Mouse (Mus musculus) liver, embryonic 15.5 days (tissue): ENCODE data around the gene Agtrap. TPM values are rescaled to one million over a fixed set of nuclear protein-coding genes. Genes with fewer than 3 reads are reported as not detected.
A peak's percentile ranks its signal among the peaks of the same experiment; 100 is the strongest.

ENCODE experiments used
- ATAC-seq: fragments of 200-750 bp; cut with Nextera tagmentation; 2 replicates; pipeline ENCODE4 v1.8.0; 2017; ENCODE audit warnings: moderate number of reproducible peaks, mild to moderate bottlenecking, moderate library complexity; ENCODE audit not compliant: insufficient read depth
- H3K27ac ChIP-seq: fragments of 300-500 bp; sonication (generic); replicated peaks from 2 replicates; pipeline ENCODE4 v1.5.1; 2015; ENCODE audit warnings: mild to moderate bottlenecking, inconsistent platforms
- H3K27me3 ChIP-seq: fragments of 300-500 bp; sonication (generic); 2 replicates; pipeline ENCODE4 v1.6.1; 2015; ENCODE audit warnings: mild to moderate bottlenecking, inconsistent platforms
- H3K36me3 ChIP-seq: fragments of 300-500 bp; sonication (generic); replicated peaks from 2 replicates; pipeline ENCODE4 v1.6.1; 2015; ENCODE audit warnings: moderate library complexity, mild to moderate bottlenecking, inconsistent platforms
- H3K4me1 ChIP-seq: fragments of 300-500 bp; sonication (generic); replicated peaks from 2 replicates; pipeline ENCODE4 v1.6.1; 2015; ENCODE audit warnings: inconsistent platforms
- H3K4me2 ChIP-seq: fragments of 300-500 bp; sonication (generic); 2 replicates; pipeline ENCODE4 v1.6.1; 2015; ENCODE audit warnings: moderate library complexity, mild to moderate bottlenecking, inconsistent platforms
- H3K4me3 ChIP-seq: fragments of 300-500 bp; sonication (generic); replicated peaks from 2 replicates; pipeline ENCODE4 v1.5.1; 2015; ENCODE audit warnings: mild to moderate bottlenecking, inconsistent platforms
- H3K9ac ChIP-seq: fragments of 300-500 bp; sonication (generic); 2 replicates; pipeline ENCODE4 v1.6.1; 2015; ENCODE audit warnings: moderate library complexity, mild to moderate bottlenecking, inconsistent platforms
- H3K9me3 ChIP-seq: fragments of 300-500 bp; sonication (generic); replicated peaks from 2 replicates; pipeline ENCODE4 v1.6.1; 2016; ENCODE audit warnings: inconsistent platforms
- WGBS: fragments of 180-500 bp; shearing (Covaris S2); methylation state at CpG from one replicate; pipeline ENCODE4 v1.1.7; 2015; ENCODE audit warnings: mixed read lengths; ENCODE audit not compliant: insufficient replicate concordance; 5-methylcytosine and 5-hydroxymethylcytosine counted together
- polyA plus RNA-seq: library from polyadenylated mRNA; unstranded; fragments of >200 nt; fragmentation: Nextera tagmentation; extraction: Ambion mirVana; gene quantifications from 2 replicates; pipeline ENCODE4 v1.2.1, GENCODE M21; 2015

Gene Agtrap
- polyA plus RNA-seq, 1 experiment from 2014 or later = 11.0 TPM

- ATAC-seq = no peak
- peak overlapping the region; percentile 87; the same call in 1 of the 2 replicates for H3K4me2 ChIP-seq
- WGBS = 58% methylated on average over 10 of the region's 10 CpGs
- peaks cover 10% of the 10 kb centered on the region; the same call in 1 of the 2 replicates for H3K36me3 ChIP-seq
- peaks cover 64% of the 10 kb centered on the region for H3K4me1 ChIP-seq
- H3K4me3 ChIP-seq = no peak overlapping the region
- H3K27ac ChIP-seq = 0 out of 2 replicates have a peak overlapping the region, but pooled peaks have one; percentile 45
- H3K9me3 ChIP-seq = no peaks in the 10 kb centered on the region
- H3K9ac ChIP-seq = no peak overlapping the region
- no peaks in the 10 kb centered on the region for H3K27me3 ChIP-seq
Observed at GRCm38 (mm10) chr4:148085131-148085906, 2.5 kb downstream of the Agtrap start.

GRCm38 (mm10) chr4:148084261-148084714 lies 3.5 kb downstream of the Agtrap start:
- H3K9me3 ChIP-seq = no peaks in the 10 kb centered on the region
- H3K27ac ChIP-seq = 0 out of 2 replicates have a peak overlapping the region, but pooled peaks have one; percentile 48
- ATAC-seq = no peak
- H3K4me1 ChIP-seq = peaks cover 64% of the 10 kb centered on the region
- H3K4me2 ChIP-seq = peak overlapping the region; percentile 48
- no peaks in the 10 kb centered on the region for H3K27me3 ChIP-seq
- H3K9ac ChIP-seq = no peak overlapping the region
- no peak overlapping the region for H3K4me3 ChIP-seq
- peaks cover 17% of the 10 kb centered on the region for H3K36me3 ChIP-seq
- WGBS = 29% methylated on average over 8 of the region's 8 CpGs

GRCm38 (mm10) chr4:148083176-148083899 lies 4.5 kb downstream of the Agtrap start:
- Histone ChIP-seq H3K9ac (no peak overlapping the region), H3K4me1 (peaks cover 63% of the 10 kb centered on the region), H3K36me3 (peaks cover 17% of the 10 kb centered on the region), H3K9me3 (no peaks in the 10 kb centered on the region), H3K4me2 (peak overlapping the region; percentile 48), H3K27me3 (no peaks in the 10 kb centered on the region), H3K27ac (peak overlapping the region; percentile 57), H3K4me3 (no peak overlapping the region)
- 21% methylated on average over 21 of the region's 21 CpGs for WGBS
- ATAC-seq = no peak

GRCm38 (mm10) chr4:148082257-148083044 lies 5.4 kb downstream of the Agtrap start:
- peak overlapping the region; percentile 57 for H3K27ac ChIP-seq
- H3K4me3 ChIP-seq = no peak overlapping the region
- peak; percentile 57 for ATAC-seq
- 0 out of 2 replicates have a peak overlapping the region, but pooled peaks have one; percentile 18 for H3K9ac ChIP-seq
- no peaks in the 10 kb centered on the region for H3K27me3 ChIP-seq
- H3K4me1 ChIP-seq = peaks cover 54% of the 10 kb centered on the region
- no peaks in the 10 kb centered on the region for H3K9me3 ChIP-seq
- WGBS = 24% methylated on average over 12 of the region's 12 CpGs
- H3K36me3 ChIP-seq = peaks cover 17% of the 10 kb centered on the region
- H3K4me2 ChIP-seq = peak overlapping the region; percentile 48

GRCm38 (mm10) chr4:148081201-148081600 lies 6.6 kb downstream of the Agtrap start:
- no peak overlapping the region for H3K4me3 ChIP-seq
- ATAC-seq = no peak
- no peak overlapping the region for H3K4me2 ChIP-seq
- 83% methylated on average over 10 of the region's 10 CpGs for WGBS
- peaks cover 42% of the 10 kb centered on the region for H3K4me1 ChIP-seq
- H3K27ac ChIP-seq = no peak overlapping the region
- H3K9me3 ChIP-seq = no peaks in the 10 kb centered on the region
- H3K36me3 ChIP-seq = peaks cover 17% of the 10 kb centered on the region
- H3K27me3 ChIP-seq = no peaks in the 10 kb centered on the region
- H3K9ac ChIP-seq = no peak overlapping the region

- WGBS = 81% methylated on average over 1 of the region's 1 CpGs
- no peak for ATAC-seq
Observed at GRCm38 (mm10) chr4:148080597-148080973, 7.2 kb downstream of the Agtrap start.

GRCm38 (mm10) chr4:148079944-148080596 lies 7.8 kb downstream of the Agtrap start:
- H3K9me3 ChIP-seq = no peaks in the 10 kb centered on the region
- no peak overlapping the region for H3K27ac ChIP-seq
- H3K36me3 ChIP-seq = peaks cover 17% of the 10 kb centered on the region
- ATAC-seq = no peak
- H3K4me3 ChIP-seq = no peak overlapping the region
- H3K4me1 ChIP-seq = peaks cover 36% of the 10 kb centered on the region
- no peaks in the 10 kb centered on the region; the same call in 1 of the 2 replicates for H3K27me3 ChIP-seq
- WGBS = 76% methylated on average over 8 of the region's 8 CpGs
- no peak overlapping the region for H3K9ac ChIP-seq
- no peak overlapping the region for H3K4me2 ChIP-seq

More at GRCm38 (mm10) chr4:148080597-148080973, 7.2 kb downstream of the Agtrap start:
- Histone ChIP-seq H3K27ac (no peak overlapping the region), H3K4me2 (no peak overlapping the region), H3K27me3 (no peaks in the 10 kb centered on the region), H3K36me3 (peaks cover 17% of the 10 kb centered on the region), H3K9ac (no peak overlapping the region), H3K9me3 (no peaks in the 10 kb centered on the region), H3K4me3 (no peak overlapping the region), H3K4me1 (peaks cover 36% of the 10 kb centered on the region)

GRCm38 (mm10) chr4:148079212-148079611 lies 8.6 kb downstream of the Agtrap start:
- Histone ChIP-seq H3K4me2 (no peak overlapping the region), H3K36me3 (peaks cover 17% of the 10 kb centered on the region), H3K9ac (no peak overlapping the region), H3K4me3 (no peak overlapping the region), H3K4me1 (peaks cover 34% of the 10 kb centered on the region), H3K27me3 (no peaks in the 10 kb centered on the region; the same call in 1 of the 2 replicates), H3K27ac (no peak overlapping the region), H3K9me3 (no peaks in the 10 kb centered on the region)
- ATAC-seq = no peak
- 67% methylated on average over 6 of the region's 6 CpGs for WGBS

- Histone ChIP-seq H3K9ac (no peak overlapping the region), H3K9me3 (no peaks in the 10 kb centered on the region), H3K4me3 (no peak overlapping the region), H3K36me3 (peaks cover 13% of the 10 kb centered on the region), H3K27ac (no peak overlapping the region), H3K4me2 (no peak overlapping the region), H3K4me1 (peaks cover 11% of the 10 kb centered on the region), H3K27me3 (no peaks in the 10 kb centered on the region; the same call in 1 of the 2 replicates)
- no peak for ATAC-seq
- WGBS = 69% methylated on average over 6 of the region's 6 CpGs
Observed at GRCm38 (mm10) chr4:148075881-148076280, 11.9 kb downstream of the Agtrap start.

GRCm38 (mm10) chr4:148075259-148075658 lies 12.6 kb downstream of the Agtrap start:
- ATAC-seq = peak; percentile 11; the same call in 1 of the 2 replicates
- H3K9ac ChIP-seq = peak overlapping the region; percentile 33; the same call in 1 of the 2 replicates
- H3K9me3 ChIP-seq = no peaks in the 10 kb centered on the region
- peaks cover 6% of the 10 kb centered on the region for H3K36me3 ChIP-seq
- 31% methylated on average over 21 of the region's 21 CpGs for WGBS
- peak overlapping the region; percentile 65 for H3K4me2 ChIP-seq
- H3K27ac ChIP-seq = no peak overlapping the region
- peak overlapping the region; percentile 36 for H3K4me3 ChIP-seq
- no peaks in the 10 kb centered on the region; the same call in 1 of the 2 replicates for H3K27me3 ChIP-seq
- peaks cover 11% of the 10 kb centered on the region for H3K4me1 ChIP-seq
